Mouse (Mus musculus) CH12.LX (cell line): Measurements from ENCODE around the gene Eogt. TPM values are rescaled to one million over a fixed set of nuclear protein-coding genes. Genes with fewer than 3 reads are reported as not detected.

Source experiments
- DNase-seq: peaks from one replicate; pipeline ENCODE4 v3.0.0-alpha.2; 2013; ENCODE audit errors: extremely low read depth
- H3K27ac ChIP-seq: 2 replicates; pipeline ENCODE4 v1.5.1; 2012; ENCODE audit warnings: low read depth, mild to moderate bottlenecking, control low read depth, moderate library complexity; ENCODE audit not compliant: insufficient read depth
- H3K27me3 ChIP-seq: replicated peaks from 2 replicates; pipeline ENCODE3; 2012; ENCODE audit warnings: inconsistent platforms
- H3K36me3 ChIP-seq, 2 experiments: replicated peaks in 1 of 2; 2 replicates each; pipeline versions ENCODE3 to v1.6.1; 2012; ENCODE audit warnings: inconsistent platforms in 1 of 2, low read length in 1 of 2, mild to moderate bottlenecking in 1 of 2, mixed read lengths in 1 of 2, moderate library complexity in 1 of 2; ENCODE audit not compliant: control insufficient read depth in 1 of 2, insufficient read depth in 1 of 2
- H3K4me1 ChIP-seq, 2 experiments: 2 replicates each; pipeline ENCODE4 v1.6.1; 2012; ENCODE audit warnings: inconsistent platforms in 1 of 2, moderate library complexity in 1 of 2; ENCODE audit not compliant: insufficient read depth in 2 of 2, control insufficient read depth in 1 of 2
- H3K4me2 ChIP-seq: 2 replicates; pipeline ENCODE4 v1.6.1; 2012; ENCODE audit warnings: low read depth, mild to moderate bottlenecking, control low read depth; ENCODE audit not compliant: poor library complexity, insufficient read depth, severe bottlenecking
- H3K4me3 ChIP-seq, 3 experiments: fragments of 150-350 bp in 1 of 3; sonication (generic) in 1 of 3; replicated peaks in 1 of 3; 2 replicates each; pipeline versions ENCODE3 to v1.5.1; 2011 to 2012; ENCODE audit warnings: low read depth in 2 of 3, low read length in 2 of 3, mild to moderate bottlenecking in 2 of 3, moderate library complexity in 2 of 3, control low read depth in 1 of 3, improper control_type of control experiment in 1 of 3, inconsistent platforms in 1 of 3, mixed read lengths in 1 of 3; ENCODE audit not compliant: poor library complexity in 1 of 3
- H3K79me2 ChIP-seq: replicated peaks from 2 replicates; pipeline ENCODE4 v1.6.1; 2012; ENCODE audit warnings: mild to moderate bottlenecking, moderate library complexity; ENCODE audit not compliant: control insufficient read depth, poor library complexity, insufficient read depth, severe bottlenecking; ENCODE audit errors: extremely low read depth
- H3K9ac ChIP-seq: 2 replicates; pipeline ENCODE4 v1.6.1; 2012; ENCODE audit warnings: low read depth, mild to moderate bottlenecking, control low read depth, moderate library complexity; ENCODE audit not compliant: insufficient read depth
- H3K9me3 ChIP-seq: replicated peaks from 2 replicates; pipeline ENCODE3; 2012; ENCODE audit warnings: low read length, inconsistent platforms, mixed read lengths
- BHLHE40 ChIP-seq: IDR thresholded peaks from 2 replicates; pipeline ENCODE4 v1.6.1; 2011; ENCODE audit warnings: mild to moderate bottlenecking, low read depth, low read length, improper control_type of control experiment
- CHD1 ChIP-seq: IDR thresholded peaks from 2 replicates; pipeline ENCODE4 v1.6.1; 2012; ENCODE audit warnings: low read depth, low read length, improper control_type of control experiment, inconsistent platforms
- CTCF ChIP-seq, 2 experiments: IDR thresholded peaks in 1 of 2; conservative IDR thresholded peaks in 1 of 2; 2 replicates each; pipeline ENCODE4 v1.5.1; 2011 to 2012; ENCODE audit warnings: low read depth in 2 of 2, low read length in 2 of 2, improper control_type of control experiment in 1 of 2, inconsistent platforms in 1 of 2, mild to moderate bottlenecking in 1 of 2, moderate library complexity in 1 of 2
- ETS1 ChIP-seq: conservative IDR thresholded peaks from 2 replicates; pipeline ENCODE4 v1.6.1; 2012; ENCODE audit warnings: low read depth, mild to moderate bottlenecking, inconsistent platforms, low read length, improper control_type of control experiment, moderate library complexity
- GABPA ChIP-seq: IDR thresholded peaks from 2 replicates; pipeline ENCODE4 v1.6.1; 2012; ENCODE audit warnings: low read depth, low read length, improper control_type of control experiment, inconsistent platforms; ENCODE audit not compliant: insufficient replicate concordance
- HCFC1 ChIP-seq: IDR thresholded peaks from 2 replicates; pipeline ENCODE4 v1.6.1; 2012; ENCODE audit warnings: low read depth, mild to moderate bottlenecking, inconsistent platforms, low read length, improper control_type of control experiment
- IRF4 ChIP-seq: IDR thresholded peaks from 2 replicates; pipeline ENCODE4 v1.6.1; 2014; ENCODE audit warnings: low read depth, mild to moderate bottlenecking, inconsistent platforms, low read length, improper control_type of control experiment
- JUN ChIP-seq: IDR thresholded peaks from 2 replicates; pipeline ENCODE4 v1.6.1; 2011; ENCODE audit warnings: low read depth, mild to moderate bottlenecking, low read length, improper control_type of control experiment, moderate library complexity; ENCODE audit not compliant: insufficient read depth
- JUND ChIP-seq: conservative IDR thresholded peaks from 2 replicates; pipeline ENCODE4 v1.6.1; 2011; ENCODE audit warnings: low read depth, low read length, improper control_type of control experiment
- KAT2A ChIP-seq: IDR thresholded peaks from 2 replicates; pipeline ENCODE4 v1.6.1; 2012; ENCODE audit warnings: low read length, improper control_type of control experiment, inconsistent platforms; ENCODE audit not compliant: insufficient replicate concordance
- MAX ChIP-seq: IDR thresholded peaks from 2 replicates; pipeline ENCODE4 v1.6.1; 2011; ENCODE audit warnings: low read length, improper control_type of control experiment
- MAZ ChIP-seq: IDR thresholded peaks from 2 replicates; pipeline ENCODE4 v1.6.1; 2012; ENCODE audit warnings: low read depth, mild to moderate bottlenecking, inconsistent platforms, low read length, improper control_type of control experiment, moderate library complexity
- MEF2A ChIP-seq: IDR thresholded peaks from 2 replicates; pipeline ENCODE4 v1.6.1; 2014; ENCODE audit warnings: low read depth, mild to moderate bottlenecking, inconsistent platforms, low read length, improper control_type of control experiment, borderline replicate concordance
- MXI1 ChIP-seq: IDR thresholded peaks from 2 replicates; pipeline ENCODE4 v1.6.1; 2011; ENCODE audit warnings: mild to moderate bottlenecking, low read depth, low read length, improper control_type of control experiment
- MYC ChIP-seq: IDR thresholded peaks from 2 replicates; pipeline ENCODE4 v1.6.1; 2011; ENCODE audit warnings: low read depth, mild to moderate bottlenecking, improper control_type of control experiment, low read length
- NELFE ChIP-seq: IDR thresholded peaks from 2 replicates; pipeline ENCODE4 v1.6.1; 2011; ENCODE audit warnings: low read depth, low read length, improper control_type of control experiment
- NRF1 ChIP-seq: IDR thresholded peaks from 2 replicates; pipeline ENCODE4 v1.6.1; 2014; ENCODE audit warnings: low read depth, mild to moderate bottlenecking, inconsistent platforms, low read length, improper control_type of control experiment, moderate library complexity
- PAX5 ChIP-seq: IDR thresholded peaks from 2 replicates; pipeline ENCODE4 v1.6.1; 2012; ENCODE audit warnings: low read length, inconsistent platforms, mixed read lengths
- POLR2A ChIP-seq: IDR thresholded peaks from 2 replicates; pipeline ENCODE4 v1.6.1; 2011; ENCODE audit warnings: low read depth, mild to moderate bottlenecking, improper control_type of control experiment, low read length
- POLR2AphosphoS2 ChIP-seq: IDR thresholded peaks from 2 replicates; pipeline ENCODE4 v1.6.1; 2011; ENCODE audit warnings: low read depth, low read length, improper control_type of control experiment
- RCOR1 ChIP-seq: conservative IDR thresholded peaks from 2 replicates; pipeline ENCODE4 v1.6.1; 2012; ENCODE audit warnings: low read depth, mild to moderate bottlenecking, inconsistent platforms, low read length, improper control_type of control experiment
- SIN3A ChIP-seq: IDR thresholded peaks from 2 replicates; pipeline ENCODE4 v1.6.1; 2012; ENCODE audit warnings: low read length, improper control_type of control experiment, inconsistent platforms
- TBP ChIP-seq: conservative IDR thresholded peaks from 2 replicates; pipeline ENCODE4 v1.6.1; 2011; ENCODE audit warnings: low read depth, low read length, improper control_type of control experiment
- TCF12 ChIP-seq: IDR thresholded peaks from 2 replicates; pipeline ENCODE4 v1.6.1; 2014; ENCODE audit warnings: low read depth, mild to moderate bottlenecking, inconsistent platforms, low read length, improper control_type of control experiment
- USF1 ChIP-seq: IDR thresholded peaks from 2 replicates; pipeline ENCODE4 v1.6.1; 2014; ENCODE audit warnings: low read depth, mild to moderate bottlenecking, inconsistent platforms, low read length, improper control_type of control experiment
- USF2 ChIP-seq: conservative IDR thresholded peaks from 2 replicates; pipeline ENCODE4 v1.6.1; 2011; ENCODE audit warnings: low read depth, low read length, improper control_type of control experiment
- ZC3H11A ChIP-seq: IDR thresholded peaks from 2 replicates; pipeline ENCODE4 v1.6.1; 2012; ENCODE audit warnings: low read depth, mild to moderate bottlenecking, inconsistent platforms, low read length, improper control_type of control experiment
- ZKSCAN1 ChIP-seq: IDR thresholded peaks from 2 replicates; pipeline ENCODE4 v1.6.1; 2012; ENCODE audit warnings: low read depth, inconsistent platforms, low read length, improper control_type of control experiment, borderline replicate concordance
- ZNF384 ChIP-seq: IDR thresholded peaks from 2 replicates; pipeline ENCODE4 v1.6.1; 2012; ENCODE audit warnings: low read depth, low read length, improper control_type of control experiment, inconsistent platforms
- dilution Hi-C: fragments of 300-500 bp; cut with MboI; formaldehyde crosslinking; loops from 2 replicates; pipeline ENCODE4 v1.14.3; 2020; ENCODE audit warnings: low sequenced_read_pairs; ENCODE audit not compliant: extremely low pct_unique_long_range_greater_than_20kb, extremely low pct_ligation_motif_present
- in situ Hi-C: fragments of 300-500 bp; cut with MboI; formaldehyde crosslinking; loops from 3 replicates; pipeline ENCODE4 v1.14.3; 2019; ENCODE audit warnings: low sequenced_read_pairs, low pct_ligation_motif_present, low pct_unique_long_range_greater_than_20kb, mixed read lengths
- polyA plus RNA-seq: library from polyadenylated mRNA; unstranded; fragments of >175 nt; gene quantifications from 2 replicates; pipeline ENCODE4 v1.2.1, GENCODE M21; 2012; ENCODE audit warnings: low read depth; ENCODE audit not compliant: insufficient read length
- total RNA-seq, 2 experiments: library from RNA; depleted of rRNA; stranded (reverse); fragments of 300-350 nt in 1 of 2; fragments of >200 nt in 1 of 2; gene quantifications; 2 replicates each; pipeline ENCODE4 v1.2.3; 2012 to 2014

Eogt gene
- total and polyA plus RNA-seq, 3 experiments = 8.0 to 13.9 (median 10.9) TPM

- dilution Hi-C loops = no loop called here
- Histone ChIP-seq H3K79me2 (peaks cover 28% of the 10 kb centered on the region), H3K9ac (peak overlapping the region; percentile 87), H3K4me1 (peaks cover 2 to 54% of the 10 kb centered on the region in 2 experiments; a peak in 3 of 4 replicates), H3K36me3 (peaks cover 7 to 25% of the 10 kb centered on the region in 2 experiments), H3K4me2 (peak overlapping the region; percentile 41; the same call in 1 of the 2 replicates), H3K9me3 (no peaks in the 10 kb centered on the region), H3K27ac (peak overlapping the region; percentile 85), H3K4me3 (peak overlapping the region; percentile 53 to 95 (median 92)), H3K27me3 (no peaks in the 10 kb centered on the region)
- TF ChIP-seq POLR2AphosphoS2 = peak; percentile 93
- no peak for TF ChIP-seq MYC
- peak; percentile 41; the same call in 1 of the 2 replicates for TF ChIP-seq ETS1
- TF ChIP-seq JUND = no peak
- TF ChIP-seq GABPA = no peak
- TF ChIP-seq JUN = no peak
- 0 out of 2 replicates have a peak, but pooled peaks have one; percentile 23 for TF ChIP-seq MEF2A
- TF ChIP-seq HCFC1 = no peak; the same call in 1 of the 2 replicates
- TF ChIP-seq SIN3A = peak; percentile 57; the same call in 1 of the 2 replicates
- TF ChIP-seq USF2 = no peak
- TF ChIP-seq BHLHE40 = peak; percentile 87
- TF ChIP-seq TCF12 = peak; percentile 11; the same call in 1 of the 2 replicates
- TF ChIP-seq ZKSCAN1 = no peak
- in situ Hi-C loops = no loop called here
- peak; percentile 85 for DNase-seq
Observed at GRCm38 (mm10) chr6:97179367-97179828, 30.4 kb upstream of the Eogt start.

DNA sequence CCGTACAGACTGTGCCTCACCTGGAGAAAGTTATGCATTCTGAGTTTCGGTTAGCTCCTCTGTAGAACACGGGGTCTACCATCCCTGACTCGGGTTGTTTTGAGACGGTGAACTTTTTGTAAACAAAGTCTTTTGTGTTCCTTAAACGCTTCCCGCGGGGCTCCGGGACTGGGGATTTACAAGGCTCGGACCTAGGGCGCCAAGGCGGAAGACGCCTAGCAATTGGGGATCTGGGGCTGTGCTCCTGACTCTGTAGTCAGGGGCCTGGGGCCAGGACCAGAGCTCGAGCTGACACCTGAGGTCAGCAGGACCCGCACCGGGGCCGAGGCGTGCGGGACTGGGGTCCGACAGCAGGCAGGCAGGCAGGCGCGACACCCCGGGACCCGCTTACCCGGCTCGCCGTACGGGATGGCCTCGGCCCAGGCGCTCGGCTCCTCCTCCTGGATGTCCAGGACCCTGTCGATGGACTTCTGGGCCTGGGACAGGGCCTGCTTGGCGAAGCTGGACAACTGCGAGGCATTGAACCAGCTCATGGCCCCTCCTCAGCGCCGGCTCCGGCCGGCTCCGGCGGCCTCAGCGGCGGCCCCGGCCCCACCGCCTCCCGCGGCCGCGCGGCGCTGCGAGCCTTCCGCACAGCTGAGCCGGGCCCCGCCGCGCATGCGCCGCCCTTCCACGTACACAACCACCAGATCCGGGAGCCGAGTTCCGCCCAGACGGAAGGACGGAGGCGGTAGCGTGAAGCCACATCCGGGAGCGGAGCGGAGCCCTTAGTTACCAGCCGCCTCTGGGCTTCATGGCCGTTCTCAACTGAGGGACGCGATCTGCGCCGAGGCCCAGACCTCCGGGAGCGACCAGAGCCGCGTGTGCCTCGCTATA lies 29.7 kb upstream of the Eogt start, which contains the start of gene Tmf1:
Gene Tmf1, minus strand, starts transcription at position 632 of the 876 bp plus-strand sequence.
- in situ Hi-C loops (no loop called here), dilution Hi-C loops (no loop called here)
- Histone ChIP-seq H3K27me3 (no peaks in the 10 kb centered on the region), H3K4me1 (peaks cover 2 to 54% of the 10 kb centered on the region in 2 experiments; a peak in 3 of 4 replicates), H3K79me2 (peaks cover 30% of the 10 kb centered on the region), H3K36me3 (peaks cover 5 to 26% of the 10 kb centered on the region in 2 experiments), H3K4me2 (peak within 1 kb of the TSS; percentile 93), H3K4me3 (peak within 1 kb of the TSS; percentile 75 to 95 (median 92)), H3K9me3 (no peaks in the 10 kb centered on the region), H3K27ac (peak within 1 kb of the TSS; percentile 85), H3K9ac (peak within 1 kb of the TSS; percentile 90)
- peak; percentile 93 for DNase-seq
- TF ChIP-seq USF1 (no peak), RCOR1 (no peak), ZKSCAN1 (no peak), CTCF (conservative IDR thresholded peaks at IDR 0.05 in 1 of 2, IDR thresholded peaks at IDR 0.05 in 1 of 2; ENCODE audit: low read depth in 2 of 2, low read length in 2 of 2) (no peak), POLR2A (peak; percentile 95), CHD1 (no peak), JUN (no peak), PAX5 (no peak), BHLHE40 (no peak), MXI1 (peak; percentile 59; the same call in 1 of the 2 replicates), IRF4 (no peak; the same call in 1 of the 2 replicates), MAZ (no peak), NELFE (peak; percentile 93; the same call in 1 of the 2 replicates), ZNF384 (no peak), MAX (0 out of 2 replicates have a peak, but pooled peaks have one; percentile 1), ETS1 (peak; percentile 22; the same call in 1 of the 2 replicates), NRF1 (peak; percentile 97), GABPA (no peak), ZC3H11A (no peak), TBP (peak; percentile 68), TCF12 (peak; percentile 82), HCFC1 (peak; percentile 79), KAT2A (0 out of 2 replicates have a peak, but pooled peaks have one; percentile 52)
